Mouse (Mus musculus) right cerebral cortex, postnatal 10 days (tissue): Measurements from ENCODE around the gene Ube2g2.
A peak's percentile ranks its signal among the peaks of the same experiment; 100 is the strongest.

Source experiments
- DNase-seq, 2 experiments: peaks; one replicate each; pipeline ENCODE4 v3.0.0; 2021; ENCODE audit warnings: low spot score in 2 of 2

Gene Ube2g2

GRCm38 (mm10) chr10:77622055-77622988 is at the start of gene Ube2g2:
Ube2g2 (plus strand) TSS chr10:77622275.
- peak; percentile 94 to 95 for DNase-seq

- DNase-seq: no peak
Observed at GRCm38 (mm10) chr10:77573162-77573561, 48.9 kb upstream of the Ube2g2 start.

- no peak for DNase-seq
Observed at GRCm38 (mm10) chr10:77580027-77580920, 41.8 kb upstream of the Ube2g2 start.

- no peak for DNase-seq
Observed at GRCm38 (mm10) chr10:77581023-77581407, 41.1 kb upstream of the Ube2g2 start.

GRCm38 (mm10) chr10:77581408-77582284 is 40.4 kb upstream of the Ube2g2 start, which contains the start of gene Pttg1ip:
Pttg1ip (plus strand) TSS chr10:77581720.
- peak; percentile 97 for DNase-seq

GRCm38 (mm10) chr10:77582285-77582618 is 39.8 kb upstream of the Ube2g2 start:
- no peak for DNase-seq

- DNase-seq: no peak
Observed at GRCm38 (mm10) chr10:77583795-77584422, 38.2 kb upstream of the Ube2g2 start.

- DNase-seq: no peak
Observed at GRCm38 (mm10) chr10:77586637-77587036, 35.4 kb upstream of the Ube2g2 start.

GRCm38 (mm10) chr10:77587091-77587775 is 34.8 kb upstream of the Ube2g2 start:
- no peak for DNase-seq

- no peak for DNase-seq
Observed at GRCm38 (mm10) chr10:77588036-77588435, 34.0 kb upstream of the Ube2g2 start.

- no peak for DNase-seq
Observed at GRCm38 (mm10) chr10:77589117-77589516, 33.0 kb upstream of the Ube2g2 start.

GRCm38 (mm10) chr10:77589749-77590148 is 32.3 kb upstream of the Ube2g2 start:
- no peak for DNase-seq

GRCm38 (mm10) chr10:77590812-77591211 is 31.3 kb upstream of the Ube2g2 start:
- DNase-seq: peak in 1 of 2 experiments; percentile 61

GRCm38 (mm10) chr10:77591546-77591945 is 30.5 kb upstream of the Ube2g2 start:
- peak; percentile 67 to 78 for DNase-seq

- peak in 1 of 2 experiments; percentile 24 for DNase-seq
Observed at GRCm38 (mm10) chr10:77596060-77596459, 26.0 kb upstream of the Ube2g2 start.

GRCm38 (mm10) chr10:77603021-77603420 is 19.1 kb upstream of the Ube2g2 start:
- DNase-seq: no peak

GRCm38 (mm10) chr10:77604111-77604510 is 18.0 kb upstream of the Ube2g2 start:
- no peak for DNase-seq

GRCm38 (mm10) chr10:77604958-77605357 is 17.1 kb upstream of the Ube2g2 start:
- no peak for DNase-seq

GRCm38 (mm10) chr10:77605368-77605767 is 16.7 kb upstream of the Ube2g2 start:
- DNase-seq: no peak
